Mouse (Mus musculus): ENCODE measurements around the gene Sfrp4. TPM values are rescaled to one million over a fixed set of nuclear protein-coding genes. Genes with fewer than 3 reads are reported as not detected.
"Not testable (repeated sequence)": the region's sequence is repeated elsewhere in the genome, so short reads cannot be mapped to it uniquely, and the experiment has no call there.

The Sfrp4 gene
- 12.0 and 12.2 TPM in 2 replicates for polyA plus RNA-seq (2015; fragmentation: Nextera tagmentation; extraction: Ambion mirVana)

GRCm38 (mm10) chr13:19622573-19623227 is at the start of gene Sfrp4:
Gene Sfrp4 (plus strand): TSS chr13:19623104.
- Histone ChIP-seq H3K4me1 (ENCODE audit: control insufficient read depth, insufficient read depth, low read length) (peaks cover 6% of the 10 kb centered on the region), H3K27ac (ENCODE audit: low read length) (no peak within 1 kb of the TSS), H3K4me2 (ENCODE audit: low read depth, low read length) (peak within 1 kb of the TSS; percentile 85), H3K36me3 (ENCODE audit: control insufficient read depth, insufficient read depth, low read length) (no peaks in the 10 kb centered on the region), H3K9ac (ENCODE audit: low read length) (peak within 1 kb of the TSS; percentile 68), H3K9me3 (replicated peaks; ENCODE audit: control insufficient read depth, low read length) (no peaks in the 10 kb centered on the region), H3K4me3 (replicated peaks; ENCODE audit: low read length) (peak within 1 kb of the TSS; percentile 54), H3K27me3 (ENCODE audit: control insufficient read depth, insufficient read depth, low read length) (peaks cover 14% of the 10 kb centered on the region)
- 4% methylated on average over 25 of the region's 25 CpGs for WGBS
- peak; percentile 76; the same call in 1 of the 2 replicates for ATAC-seq (ENCODE audit: insufficient read depth, low FRiP score)

GRCm38 (mm10) chr13:19574723-19575122 is 48.2 kb upstream of the Sfrp4 start:
- not testable (repeated sequence) for H3K27me3 ChIP-seq (ENCODE audit: control insufficient read depth, insufficient read depth, low read length); H3K4me1 ChIP-seq (ENCODE audit: control insufficient read depth, insufficient read depth, low read length); ATAC-seq (ENCODE audit: insufficient read depth, low FRiP score); H3K27ac ChIP-seq (ENCODE audit: low read length); H3K9ac ChIP-seq (ENCODE audit: low read length); H3K4me3 ChIP-seq (replicated peaks; ENCODE audit: low read length); H3K4me2 ChIP-seq (ENCODE audit: low read depth, low read length); H3K9me3 ChIP-seq (replicated peaks; ENCODE audit: control insufficient read depth, low read length); H3K36me3 ChIP-seq (ENCODE audit: control insufficient read depth, insufficient read depth, low read length)
- WGBS = 77% methylated on average over 2 of the region's 2 CpGs

- no peak overlapping the region for H3K9ac ChIP-seq (ENCODE audit: low read length)
- H3K27ac ChIP-seq (ENCODE audit: low read length) = no peak overlapping the region
- 79% methylated on average over 3 of the region's 3 CpGs for WGBS
- H3K4me2 ChIP-seq (ENCODE audit: low read depth, low read length) = no peak overlapping the region
- no peak for ATAC-seq (ENCODE audit: insufficient read depth, low FRiP score)
- H3K9me3 ChIP-seq (replicated peaks; ENCODE audit: control insufficient read depth, low read length) = no peaks in the 10 kb centered on the region
- no peaks in the 10 kb centered on the region for H3K36me3 ChIP-seq (ENCODE audit: control insufficient read depth, insufficient read depth, low read length)
- no peak overlapping the region for H3K4me3 ChIP-seq (replicated peaks; ENCODE audit: low read length)
- H3K4me1 ChIP-seq (ENCODE audit: control insufficient read depth, insufficient read depth, low read length) = no peaks in the 10 kb centered on the region
- no peaks in the 10 kb centered on the region for H3K27me3 ChIP-seq (ENCODE audit: control insufficient read depth, insufficient read depth, low read length)
These were observed 47.0 kb upstream of the Sfrp4 start for GRCm38 (mm10) chr13:19575947-19576346.

GRCm38 (mm10) chr13:19590996-19591759 is 31.7 kb upstream of the Sfrp4 start:
- no peak overlapping the region for H3K27ac ChIP-seq (ENCODE audit: low read length)
- WGBS = 82% methylated on average over 3 of the region's 3 CpGs
- H3K27me3 ChIP-seq (ENCODE audit: control insufficient read depth, insufficient read depth, low read length) = no peaks in the 10 kb centered on the region
- no peak overlapping the region for H3K9ac ChIP-seq (ENCODE audit: low read length)
- no peak overlapping the region for H3K4me2 ChIP-seq (ENCODE audit: low read depth, low read length)
- no peaks in the 10 kb centered on the region for H3K9me3 ChIP-seq (replicated peaks; ENCODE audit: control insufficient read depth, low read length)
- H3K4me1 ChIP-seq (ENCODE audit: control insufficient read depth, insufficient read depth, low read length) = no peaks in the 10 kb centered on the region
- H3K36me3 ChIP-seq (ENCODE audit: control insufficient read depth, insufficient read depth, low read length) = no peaks in the 10 kb centered on the region
- no peak overlapping the region for H3K4me3 ChIP-seq (replicated peaks; ENCODE audit: low read length)
- ATAC-seq (ENCODE audit: insufficient read depth, low FRiP score) = no peak

- Histone ChIP-seq H3K9me3 (replicated peaks; ENCODE audit: control insufficient read depth, low read length) (no peaks in the 10 kb centered on the region), H3K4me3 (replicated peaks; ENCODE audit: low read length) (no peak overlapping the region), H3K36me3 (ENCODE audit: control insufficient read depth, insufficient read depth, low read length) (no peaks in the 10 kb centered on the region), H3K27ac (ENCODE audit: low read length) (no peak overlapping the region), H3K9ac (ENCODE audit: low read length) (no peak overlapping the region), H3K4me2 (ENCODE audit: low read depth, low read length) (no peak overlapping the region), H3K4me1 (ENCODE audit: control insufficient read depth, insufficient read depth, low read length) (no peaks in the 10 kb centered on the region), H3K27me3 (ENCODE audit: control insufficient read depth, insufficient read depth, low read length) (no peaks in the 10 kb centered on the region)
- no peak for ATAC-seq (ENCODE audit: insufficient read depth, low FRiP score)
- 89% methylated on average over 1 of the region's 1 CpGs for WGBS
These were observed 27.8 kb upstream of the Sfrp4 start for GRCm38 (mm10) chr13:19595141-19595540.

- H3K4me1 ChIP-seq (ENCODE audit: control insufficient read depth, insufficient read depth, low read length) = no peaks in the 10 kb centered on the region
- no peak overlapping the region for H3K4me3 ChIP-seq (replicated peaks; ENCODE audit: low read length)
- H3K9ac ChIP-seq (ENCODE audit: low read length) = no peak overlapping the region
- no peak overlapping the region for H3K27ac ChIP-seq (ENCODE audit: low read length)
- no peaks in the 10 kb centered on the region for H3K9me3 ChIP-seq (replicated peaks; ENCODE audit: control insufficient read depth, low read length)
- no peak for ATAC-seq (ENCODE audit: insufficient read depth, low FRiP score)
- 81% methylated on average over 6 of the region's 6 CpGs for WGBS
- no peaks in the 10 kb centered on the region for H3K36me3 ChIP-seq (ENCODE audit: control insufficient read depth, insufficient read depth, low read length)
- H3K27me3 ChIP-seq (ENCODE audit: control insufficient read depth, insufficient read depth, low read length) = no peaks in the 10 kb centered on the region
- H3K4me2 ChIP-seq (ENCODE audit: low read depth, low read length) = no peak overlapping the region
These were observed 23.7 kb upstream of the Sfrp4 start for GRCm38 (mm10) chr13:19599242-19599641.

GRCm38 (mm10) chr13:19602531-19602930 is 20.4 kb upstream of the Sfrp4 start:
- H3K9me3 ChIP-seq (replicated peaks; ENCODE audit: control insufficient read depth, low read length) = no peaks in the 10 kb centered on the region
- no peak overlapping the region for H3K4me3 ChIP-seq (replicated peaks; ENCODE audit: low read length)
- no peak overlapping the region for H3K27ac ChIP-seq (ENCODE audit: low read length)
- H3K4me2 ChIP-seq (ENCODE audit: low read depth, low read length) = no peak overlapping the region
- WGBS = 84% methylated on average over 1 of the region's 1 CpGs
- no peak overlapping the region for H3K9ac ChIP-seq (ENCODE audit: low read length)
- no peak for ATAC-seq (ENCODE audit: insufficient read depth, low FRiP score)
- no peaks in the 10 kb centered on the region for H3K36me3 ChIP-seq (ENCODE audit: control insufficient read depth, insufficient read depth, low read length)
- H3K4me1 ChIP-seq (ENCODE audit: control insufficient read depth, insufficient read depth, low read length) = no peaks in the 10 kb centered on the region
- no peaks in the 10 kb centered on the region for H3K27me3 ChIP-seq (ENCODE audit: control insufficient read depth, insufficient read depth, low read length)

- Histone ChIP-seq H3K4me2 (ENCODE audit: low read depth, low read length) (no peak overlapping the region), H3K4me1 (ENCODE audit: control insufficient read depth, insufficient read depth, low read length) (no peaks in the 10 kb centered on the region), H3K27ac (ENCODE audit: low read length) (no peak overlapping the region), H3K4me3 (replicated peaks; ENCODE audit: low read length) (no peak overlapping the region), H3K9ac (ENCODE audit: low read length) (no peak overlapping the region), H3K36me3 (ENCODE audit: control insufficient read depth, insufficient read depth, low read length) (no peaks in the 10 kb centered on the region), H3K27me3 (ENCODE audit: control insufficient read depth, insufficient read depth, low read length) (no peaks in the 10 kb centered on the region), H3K9me3 (replicated peaks; ENCODE audit: control insufficient read depth, low read length) (no peaks in the 10 kb centered on the region)
- ATAC-seq (ENCODE audit: insufficient read depth, low FRiP score) = no peak
- WGBS = 66% methylated on average over 1 of the region's 1 CpGs
These were observed 19.2 kb upstream of the Sfrp4 start for GRCm38 (mm10) chr13:19603719-19604118.

- no peak for ATAC-seq (ENCODE audit: insufficient read depth, low FRiP score)
- no peaks in the 10 kb centered on the region for H3K27me3 ChIP-seq (ENCODE audit: control insufficient read depth, insufficient read depth, low read length)
- H3K9me3 ChIP-seq (replicated peaks; ENCODE audit: control insufficient read depth, low read length) = no peaks in the 10 kb centered on the region
- H3K4me2 ChIP-seq (ENCODE audit: low read depth, low read length) = no peak overlapping the region
- H3K36me3 ChIP-seq (ENCODE audit: control insufficient read depth, insufficient read depth, low read length) = no peaks in the 10 kb centered on the region
- no peak overlapping the region for H3K9ac ChIP-seq (ENCODE audit: low read length)
- no peak overlapping the region for H3K27ac ChIP-seq (ENCODE audit: low read length)
- no peaks in the 10 kb centered on the region for H3K4me1 ChIP-seq (ENCODE audit: control insufficient read depth, insufficient read depth, low read length)
- no peak overlapping the region for H3K4me3 ChIP-seq (replicated peaks; ENCODE audit: low read length)
These were observed 18.0 kb upstream of the Sfrp4 start for GRCm38 (mm10) chr13:19604916-19605315.

All from stomach, embryonic 16.5 days (tissue).